Mouse (Mus musculus): ENCODE measurements around the gene P3h4.
"Not testable (repeated sequence)": the region's sequence is repeated elsewhere in the genome, so short reads cannot be mapped to it uniquely, and the experiment has no call there.

Gene P3h4

DNA sequence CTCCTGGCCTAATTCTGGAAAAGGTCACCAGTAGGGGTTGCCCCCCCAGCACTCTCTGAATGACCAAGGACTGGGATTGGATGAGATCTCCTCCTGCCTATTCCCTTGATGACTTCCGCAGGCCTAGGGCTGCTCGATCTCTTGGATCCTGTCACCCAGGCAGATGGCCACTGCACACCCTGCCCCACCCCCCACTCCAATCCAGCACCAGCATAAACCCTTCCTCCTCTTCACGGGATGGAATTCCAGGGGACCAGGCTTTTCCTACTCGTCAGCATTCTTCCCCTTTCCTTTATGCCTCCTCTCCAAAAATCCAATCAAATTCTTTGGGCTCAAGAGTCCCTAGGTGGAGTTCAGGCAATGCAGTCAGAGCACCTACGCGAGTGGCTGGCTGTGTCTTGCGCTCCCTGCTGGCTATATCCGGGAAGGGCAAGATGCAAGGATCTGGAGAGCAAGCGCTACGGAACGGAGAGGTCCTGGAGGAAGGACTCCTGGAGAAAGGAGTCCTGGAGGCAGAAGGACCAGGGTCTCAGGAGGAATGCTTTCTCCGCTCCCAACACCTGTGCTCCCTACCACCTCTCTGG, 51.6 kb downstream of the P3h4 start:
- no peak for DNase-seq (ENCODE audit: extremely low read depth, low read depth, low spot score)

GRCm38 (mm10) chr11:100362209-100362978, 52.2 kb downstream of the P3h4 start:
- DNase-seq (ENCODE audit: extremely low read depth, low read depth, low spot score): no peak

DNA sequence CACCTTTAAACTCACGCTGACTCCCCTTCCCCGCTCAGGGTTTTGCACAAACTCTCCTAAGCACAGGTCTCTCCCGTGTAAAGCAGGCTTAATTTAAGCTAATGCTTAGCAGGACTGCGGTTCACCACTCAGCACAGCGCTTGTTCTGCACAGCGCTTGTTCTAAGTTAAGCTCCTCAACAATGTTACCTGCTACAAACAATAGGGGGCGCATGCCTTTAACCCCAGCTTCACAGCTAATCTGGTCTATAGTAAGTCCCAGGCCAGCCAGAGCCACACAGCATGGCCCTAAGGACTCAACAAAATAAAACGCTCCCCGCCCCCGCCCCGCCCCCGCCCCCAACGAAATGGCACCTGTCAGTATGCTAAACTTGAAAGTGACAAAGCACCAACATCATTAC, 53.6 kb downstream of the P3h4 start:
- not testable (repeated sequence) for DNase-seq (ENCODE audit: extremely low read depth, low read depth, low spot score)

DNA sequence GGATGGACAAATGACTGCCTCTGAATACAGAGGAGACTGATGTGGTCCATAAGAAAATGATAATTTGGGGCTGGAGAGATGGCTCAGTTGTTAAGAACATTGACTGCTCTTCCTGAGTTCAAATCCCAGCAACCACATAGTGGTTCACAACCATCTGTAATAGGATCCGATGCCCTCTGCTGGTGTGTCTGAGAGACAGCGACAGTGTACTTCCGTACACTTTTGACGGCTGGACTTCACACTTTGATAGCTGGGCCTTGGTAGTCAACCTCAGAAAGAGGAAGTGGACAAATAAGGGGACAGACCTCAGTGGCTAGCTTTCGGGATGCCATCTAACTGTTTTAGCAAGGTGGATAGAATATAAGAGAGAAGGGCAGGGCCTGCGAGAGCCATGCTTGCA, 54.5 kb downstream of the P3h4 start:
- no peak for DNase-seq (ENCODE audit: extremely low read depth, low read depth, low spot score)

Measured in fat pad, adult 2 months (tissue).